Mouse (Mus musculus): Measurements from ENCODE around the gene Cblb.

GRCm38 (mm10) chr16:52159958-52160504, 129.0 kb downstream of the Cblb start:
- TF ChIP-seq CTCF (IDR thresholded peaks at IDR 0.05; ENCODE audit: borderline replicate concordance, control insufficient read depth, extremely low read depth, insufficient read depth, low read length, poor library complexity) (no peak), POLR2A (IDR thresholded peaks at IDR 0.05; ENCODE audit: control insufficient read depth, extremely low read depth, insufficient read depth, low read length, poor library complexity) (no peak)

Measured in thymus, adult 2 months (tissue).